Mouse (Mus musculus) CH12.LX (cell line): ENCODE measurements around the gene Thbs1.

ENCODE experiments used
- CTCF ChIP-seq, 2 experiments: IDR thresholded peaks in 1 of 2; conservative IDR thresholded peaks in 1 of 2; 2 replicates each; pipeline ENCODE4 v1.5.1; 2011 to 2012; ENCODE audit warnings: low read depth in 2 of 2, low read length in 2 of 2, improper control_type of control experiment in 1 of 2, inconsistent platforms in 1 of 2, mild to moderate bottlenecking in 1 of 2, moderate library complexity in 1 of 2
- E2F4 ChIP-seq: IDR thresholded peaks from 2 replicates; pipeline ENCODE4 v1.6.1; 2011; ENCODE audit warnings: low read depth, low read length, improper control_type of control experiment; ENCODE audit not compliant: insufficient replicate concordance
- EP300 ChIP-seq: IDR thresholded peaks from 2 replicates; pipeline ENCODE4 v1.6.1; 2011; ENCODE audit warnings: low read length, improper control_type of control experiment
- GABPA ChIP-seq: IDR thresholded peaks from 2 replicates; pipeline ENCODE4 v1.6.1; 2012; ENCODE audit warnings: low read depth, low read length, improper control_type of control experiment, inconsistent platforms; ENCODE audit not compliant: insufficient replicate concordance
- KAT2A ChIP-seq: IDR thresholded peaks from 2 replicates; pipeline ENCODE4 v1.6.1; 2012; ENCODE audit warnings: low read length, improper control_type of control experiment, inconsistent platforms; ENCODE audit not compliant: insufficient replicate concordance
- MAFK ChIP-seq: IDR thresholded peaks from 2 replicates; pipeline ENCODE4 v1.6.1; 2011; ENCODE audit warnings: low read length, improper control_type of control experiment; ENCODE audit not compliant: insufficient replicate concordance
- MEF2A ChIP-seq: IDR thresholded peaks from 2 replicates; pipeline ENCODE4 v1.6.1; 2014; ENCODE audit warnings: low read depth, mild to moderate bottlenecking, inconsistent platforms, low read length, improper control_type of control experiment, borderline replicate concordance
- NELFE ChIP-seq: IDR thresholded peaks from 2 replicates; pipeline ENCODE4 v1.6.1; 2011; ENCODE audit warnings: low read depth, low read length, improper control_type of control experiment
- POLR2A ChIP-seq: IDR thresholded peaks from 2 replicates; pipeline ENCODE4 v1.6.1; 2011; ENCODE audit warnings: low read depth, mild to moderate bottlenecking, improper control_type of control experiment, low read length
- POLR2AphosphoS2 ChIP-seq: IDR thresholded peaks from 2 replicates; pipeline ENCODE4 v1.6.1; 2011; ENCODE audit warnings: low read depth, low read length, improper control_type of control experiment
- SMC3 ChIP-seq: IDR thresholded peaks from 2 replicates; pipeline ENCODE4 v1.6.1; 2011; ENCODE audit warnings: low read depth, low read length, improper control_type of control experiment
- UBTF ChIP-seq: IDR thresholded peaks from 2 replicates; pipeline ENCODE4 v1.6.1; 2012; ENCODE audit warnings: low read depth, mild to moderate bottlenecking, inconsistent platforms, low read length, improper control_type of control experiment, moderate library complexity
- USF1 ChIP-seq: IDR thresholded peaks from 2 replicates; pipeline ENCODE4 v1.6.1; 2014; ENCODE audit warnings: low read depth, mild to moderate bottlenecking, inconsistent platforms, low read length, improper control_type of control experiment
- USF2 ChIP-seq: conservative IDR thresholded peaks from 2 replicates; pipeline ENCODE4 v1.6.1; 2011; ENCODE audit warnings: low read depth, low read length, improper control_type of control experiment

GRCm38 (mm10) chr2:118137776-118138175 is 26.1 kb downstream of the Thbs1 start:
- TF ChIP-seq POLR2AphosphoS2 (no peak), UBTF (no peak), EP300 (no peak), POLR2A (no peak), MAFK (no peak), MEF2A (no peak), USF2 (no peak), KAT2A (no peak), CTCF (conservative IDR thresholded peaks at IDR 0.05 in 1 of 2, IDR thresholded peaks at IDR 0.05 in 1 of 2; ENCODE audit: low read depth in 2 of 2, low read length in 2 of 2) (no peak), GABPA (no peak), USF1 (no peak), NELFE (no peak), SMC3 (no peak), E2F4 (no peak)
